ENCODE assay signal across 8 mouse cellular contexts in the genomic region with DNA sequence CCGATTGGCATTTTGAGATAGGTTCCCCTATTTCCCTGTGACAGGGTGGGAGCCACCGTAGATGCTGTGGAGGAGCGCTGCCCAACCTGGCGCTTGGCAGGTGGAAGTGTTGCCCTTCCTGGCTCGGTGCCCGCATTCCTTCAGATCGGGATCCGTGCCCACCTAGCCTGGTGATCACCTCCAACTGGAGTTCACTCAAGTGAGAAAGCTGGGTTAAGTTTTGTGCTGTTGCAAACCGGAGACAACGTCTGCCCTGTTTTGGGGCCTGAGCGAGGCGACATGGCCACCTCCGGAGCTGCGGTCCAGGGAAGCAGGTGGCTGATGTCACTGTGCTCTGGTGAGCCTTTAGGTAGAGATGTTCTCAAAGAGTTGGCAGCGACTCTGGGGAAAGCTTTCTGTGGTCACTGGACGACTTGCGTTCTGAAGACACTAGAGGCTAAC. TPM values are rescaled to one million over a fixed set of nuclear protein-coding genes. Genes with fewer than 3 reads are reported as not detected.
DNase-seq lines count a peak whose midpoint lies in the region; ATAC-seq and TF ChIP-seq lines count a peak whose summit lies in the region.

No protein-coding gene starts in this region.

- no peak overlapping the region for H3K27ac ChIP-seq in heart, postnatal 0 days (ENCODE audit: low read depth)

- H3K9me3 ChIP-seq in heart, postnatal 0 days (replicated peaks; ENCODE audit: control insufficient read depth, low read length): peaks cover 4% of the 10 kb centered on the region; the same call in 1 of the 2 replicates

- 0 out of 2 replicates have a peak, but pooled peaks cover 7% of the 10 kb centered on the region for H3K4me1 ChIP-seq in heart, postnatal 0 days (ENCODE audit: control insufficient read depth, insufficient read depth)

- H3K36me3 ChIP-seq in heart, postnatal 0 days (replicated peaks; ENCODE audit: control insufficient read depth, insufficient read depth, low read length): no peaks in the 10 kb centered on the region
- no peaks in the 10 kb centered on the region; the same call in 1 of the 2 replicates for H3K36me3 ChIP-seq in splenic B cell, adult 2 months (ENCODE audit: control insufficient read depth, insufficient read depth, low read length, poor library complexity, severe bottlenecking)

- H3K27me3 ChIP-seq in heart, postnatal 0 days (ENCODE audit: control insufficient read depth, insufficient read depth, low read length): peaks cover 39% of the 10 kb centered on the region
- no peaks in the 10 kb centered on the region for H3K27me3 ChIP-seq in splenic B cell, adult 2 months (ENCODE audit: control insufficient read depth, insufficient read depth, low read length, poor library complexity, severe bottlenecking)

- WGBS in heart, postnatal 0 days: 4% methylated on average over 17 of the region's 17 CpGs

- no peak overlapping the region for H3K9ac ChIP-seq in heart, postnatal 0 days (replicated peaks; ENCODE audit: low read depth, low read length)

- ATAC-seq in heart, postnatal 0 days (ENCODE audit: insufficient read depth, low read depth): no peak

- TF ChIP-seq CTCF in heart, postnatal 0 days (IDR thresholded peaks at IDR 0.05; ENCODE audit: low read depth): no peak

- H3K4me2 ChIP-seq in heart, postnatal 0 days (ENCODE audit: low read depth, low read length): peak overlapping the region; percentile 89

- TF ChIP-seq EP300 in heart, postnatal 0 days (IDR thresholded peaks at IDR 0.05; ENCODE audit: low read depth): no peak

- peak overlapping the region; percentile 53 for H3K4me3 ChIP-seq in heart, postnatal 0 days (ENCODE audit: low read depth, low read length)

- DNase-seq in lung, adult 18-20 months: peak; percentile 12 to 17
- no peak for DNase-seq in lung, postnatal 25 days (ENCODE audit: low spot score)
- peak; percentile 29 for DNase-seq in cerebellum, adult 9-11 months
- no peak for DNase-seq in heart, postnatal 0 days (ENCODE audit: low spot score)
- DNase-seq in kidney, postnatal 25 days: peak; percentile 94
- peak; percentile 11 to 38 for DNase-seq in lung, postnatal 4 days
- DNase-seq in splenic B cell, adult 2 months (ENCODE audit: low read depth, low spot score): peak; percentile 11
- no peak for DNase-seq in spleen, postnatal 36 days (ENCODE audit: low spot score in 2 of 2)

RNA-seq across cellular contexts. Expression of a gene that starts 0.8 kb away (rescaled TPM):
- 0.39 TPM in 1 of 2 replicates, not detected in the other for total RNA-seq in heart, postnatal 0 days (2014; rRNA removed; ENCODE audit: low replicate concordance)
- polyA plus RNA-seq in heart, postnatal 0 days (2015; fragmentation: Nextera tagmentation; extraction: Ambion mirVana): 0.10 and 0.16 TPM in 2 replicates

Comparison
In these comparisons a context has a peak if more than half of its experiments do, and no peak if none do; other contexts are left out.
1. DNase-seq: peak in lung, adult 18-20 months (2 of 2), cerebellum, adult 9-11 months (single experiment), kidney, postnatal 25 days (2 of 2), lung, postnatal 4 days (2 of 2) and splenic B cell, adult 2 months (single experiment); none in lung, postnatal 25 days (single experiment), heart, postnatal 0 days (single experiment) and spleen, postnatal 36 days (0 of 2).